Mouse (Mus musculus): Measurements from ENCODE around the gene Gng4. TPM values are rescaled to one million over a fixed set of nuclear protein-coding genes. Genes with fewer than 3 reads are reported as not detected.
"Not testable (repeated sequence)": the region's sequence is repeated elsewhere in the genome, so short reads cannot be mapped to it uniquely, and the experiment has no call there.

Gng4 gene
- polyA plus RNA-seq, 1 experiment = 0.44 TPM

DNA sequence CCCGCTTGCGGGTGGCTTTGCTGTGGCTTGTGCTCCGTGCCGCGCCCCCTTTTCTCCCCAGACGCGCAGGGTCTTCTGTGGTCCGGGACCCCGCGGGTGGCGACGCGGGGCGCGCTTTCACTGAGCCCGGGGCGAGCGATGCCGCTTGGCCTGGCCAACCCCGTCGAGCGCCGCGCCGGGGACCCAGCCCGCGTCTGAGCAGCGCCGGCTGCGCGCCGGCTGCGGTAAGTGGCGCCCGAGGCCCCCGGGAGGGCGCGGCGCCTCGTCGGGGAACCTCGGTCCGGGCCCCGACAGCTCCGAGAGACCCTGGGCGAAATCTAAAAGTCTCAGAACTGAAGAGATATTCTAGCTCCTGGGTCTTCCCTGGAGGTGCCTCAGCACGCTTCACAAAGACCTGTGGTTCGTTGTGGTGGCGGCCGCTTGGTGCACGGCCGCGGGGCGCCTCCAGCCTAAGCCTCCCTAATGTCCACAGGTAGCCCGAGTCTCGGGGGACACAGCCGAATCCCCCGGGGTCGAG is 619 bp downstream of the Gng4 start:
- TF ChIP-seq CTCF (IDR thresholded peaks at IDR 0.05; ENCODE audit: borderline replicate concordance, insufficient read depth, low read length) (no peak), POLR2A (IDR thresholded peaks at IDR 0.05; ENCODE audit: low read depth, low read length) (no peak)
- Histone ChIP-seq H3K27ac (ENCODE audit: insufficient read depth, low read length) (no peak overlapping the region), H3K4me3 (ENCODE audit: insufficient read depth, low read length) (peak overlapping the region; percentile 50), H3K4me1 (ENCODE audit: control insufficient read depth, insufficient read depth, low read length) (no peaks in the 10 kb centered on the region)

DNA sequence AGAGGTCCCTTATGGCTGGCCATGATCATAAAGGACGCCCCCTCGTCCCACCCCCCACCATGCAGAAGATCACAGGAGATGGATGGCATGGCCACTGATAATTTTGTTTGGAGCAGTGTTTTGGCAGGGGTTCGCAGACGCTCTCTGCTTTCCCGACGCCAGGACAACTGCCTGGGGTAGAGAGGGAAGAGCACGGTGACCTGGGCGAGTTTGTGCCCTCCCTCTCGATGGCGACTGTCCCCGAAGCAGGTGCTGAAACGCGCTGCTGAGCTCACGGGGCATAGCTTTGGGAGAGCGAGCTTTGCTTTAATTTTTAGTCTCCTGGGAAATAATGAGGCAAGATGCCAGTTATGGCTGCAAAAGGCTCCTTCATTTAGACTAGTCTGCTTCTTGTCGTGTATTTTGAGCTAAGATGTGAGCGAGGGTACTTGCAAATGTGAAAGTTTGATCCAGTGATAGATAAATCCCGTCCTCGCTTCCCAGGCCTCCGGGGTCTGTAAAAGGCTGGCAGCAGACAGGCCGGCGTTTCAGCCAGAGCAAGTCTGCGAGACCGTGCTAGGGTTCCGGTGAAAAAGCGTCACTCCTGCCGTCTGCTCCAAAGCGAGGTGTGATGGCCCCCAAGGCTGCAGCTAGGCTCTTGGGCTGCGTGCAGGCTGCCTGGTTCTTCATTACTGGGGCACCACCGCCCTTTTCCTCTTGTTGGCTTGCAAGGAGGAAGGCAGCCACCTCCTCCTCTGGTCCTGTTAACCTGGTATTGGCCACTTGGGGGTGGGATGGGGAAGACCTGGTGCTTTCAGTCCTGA is 1.3 kb downstream of the Gng4 start:
- H3K27ac ChIP-seq (ENCODE audit: insufficient read depth, low read length) = no peak overlapping the region
- peak overlapping the region; percentile 50 for H3K4me3 ChIP-seq (ENCODE audit: insufficient read depth, low read length)

DNA sequence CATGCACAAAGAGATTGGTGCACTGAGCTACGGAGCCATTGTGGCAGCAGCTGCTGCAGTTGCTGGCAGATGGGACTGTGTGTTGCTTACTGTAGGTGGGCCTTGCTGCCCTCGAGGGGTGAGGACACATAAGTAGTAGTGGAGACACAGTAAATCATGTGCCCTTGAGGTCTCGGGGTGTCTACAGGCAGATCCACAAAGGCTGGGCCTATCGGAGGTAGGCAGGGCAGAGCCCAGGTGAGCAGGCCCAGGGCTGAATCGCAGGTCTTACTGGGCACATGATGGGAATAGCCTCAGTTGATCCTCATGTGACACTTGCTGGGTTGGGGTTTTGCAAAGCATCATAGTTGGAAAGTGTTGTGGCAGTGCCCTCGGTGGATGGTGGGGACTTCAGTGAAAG is 3.1 kb downstream of the Gng4 start:
- TF ChIP-seq CTCF (IDR thresholded peaks at IDR 0.05; ENCODE audit: borderline replicate concordance, insufficient read depth, low read length) (no peak), POLR2A (IDR thresholded peaks at IDR 0.05; ENCODE audit: low read depth, low read length) (no peak)
- Histone ChIP-seq H3K4me1 (ENCODE audit: control insufficient read depth, insufficient read depth, low read length) (no peaks in the 10 kb centered on the region), H3K4me3 (ENCODE audit: insufficient read depth, low read length) (no peak overlapping the region)

More for the DNA sequence above, 1.3 kb downstream of the Gng4 start:
- TF ChIP-seq POLR2A (IDR thresholded peaks at IDR 0.05; ENCODE audit: low read depth, low read length) = no peak
- H3K4me1 ChIP-seq (ENCODE audit: control insufficient read depth, insufficient read depth, low read length) = no peaks in the 10 kb centered on the region

DNA sequence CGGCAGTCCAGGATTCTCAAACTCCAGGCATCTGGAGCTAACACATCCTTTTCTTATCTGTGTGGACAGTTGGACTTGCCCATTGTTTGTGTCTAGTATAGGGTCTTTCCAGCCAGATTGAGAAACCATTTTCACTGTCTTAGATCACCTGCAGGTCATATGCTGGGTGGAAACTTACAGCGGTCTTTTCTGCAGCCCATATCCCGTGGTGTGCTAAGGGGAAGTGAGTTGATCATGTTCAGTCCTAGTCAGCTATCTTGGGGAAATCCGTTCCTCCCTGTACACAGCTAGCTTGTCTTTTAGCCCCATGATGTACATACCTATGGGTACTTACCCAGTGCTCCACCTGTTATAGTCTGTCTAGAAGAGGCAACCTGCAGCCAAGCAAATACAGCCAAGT is 4.2 kb downstream of the Gng4 start:
- no peaks in the 10 kb centered on the region for H3K4me1 ChIP-seq (ENCODE audit: control insufficient read depth, insufficient read depth, low read length)
- no peak overlapping the region for H3K4me3 ChIP-seq (ENCODE audit: insufficient read depth, low read length)
- H3K27ac ChIP-seq (ENCODE audit: insufficient read depth, low read length) = no peak overlapping the region
- TF ChIP-seq CTCF (IDR thresholded peaks at IDR 0.05; ENCODE audit: borderline replicate concordance, insufficient read depth, low read length) = no peak
- TF ChIP-seq POLR2A (IDR thresholded peaks at IDR 0.05; ENCODE audit: low read depth, low read length) = no peak

More for the DNA sequence above, 3.1 kb downstream of the Gng4 start:
- no peak overlapping the region for H3K27ac ChIP-seq (ENCODE audit: insufficient read depth, low read length)

DNA sequence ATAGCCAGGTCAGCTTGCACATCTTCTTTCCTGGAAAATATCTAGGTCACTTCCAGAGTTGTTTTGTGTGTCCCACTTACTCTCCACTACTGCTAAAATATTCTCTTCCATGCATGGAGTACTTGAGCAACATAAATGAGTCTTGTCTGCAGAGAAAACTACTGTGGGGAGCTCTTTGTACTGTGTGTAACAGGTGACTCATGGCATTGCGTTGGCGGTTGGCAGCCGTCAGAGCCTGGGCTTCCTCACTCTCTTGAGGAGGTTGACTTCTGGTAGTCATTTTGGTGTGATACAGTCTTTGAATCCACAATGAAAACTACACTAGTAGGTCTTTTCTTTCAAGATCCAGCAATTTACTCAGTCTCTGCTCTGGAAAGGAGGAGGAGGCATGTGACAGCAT is 8.1 kb downstream of the Gng4 start:
- H3K4me1 ChIP-seq (ENCODE audit: control insufficient read depth, insufficient read depth, low read length) = no peaks in the 10 kb centered on the region
- no peak overlapping the region for H3K27ac ChIP-seq (ENCODE audit: insufficient read depth, low read length)
- H3K4me3 ChIP-seq (ENCODE audit: insufficient read depth, low read length) = no peak overlapping the region
- TF ChIP-seq POLR2A (IDR thresholded peaks at IDR 0.05; ENCODE audit: low read depth, low read length) (no peak), CTCF (IDR thresholded peaks at IDR 0.05; ENCODE audit: borderline replicate concordance, insufficient read depth, low read length) (no peak)

DNA sequence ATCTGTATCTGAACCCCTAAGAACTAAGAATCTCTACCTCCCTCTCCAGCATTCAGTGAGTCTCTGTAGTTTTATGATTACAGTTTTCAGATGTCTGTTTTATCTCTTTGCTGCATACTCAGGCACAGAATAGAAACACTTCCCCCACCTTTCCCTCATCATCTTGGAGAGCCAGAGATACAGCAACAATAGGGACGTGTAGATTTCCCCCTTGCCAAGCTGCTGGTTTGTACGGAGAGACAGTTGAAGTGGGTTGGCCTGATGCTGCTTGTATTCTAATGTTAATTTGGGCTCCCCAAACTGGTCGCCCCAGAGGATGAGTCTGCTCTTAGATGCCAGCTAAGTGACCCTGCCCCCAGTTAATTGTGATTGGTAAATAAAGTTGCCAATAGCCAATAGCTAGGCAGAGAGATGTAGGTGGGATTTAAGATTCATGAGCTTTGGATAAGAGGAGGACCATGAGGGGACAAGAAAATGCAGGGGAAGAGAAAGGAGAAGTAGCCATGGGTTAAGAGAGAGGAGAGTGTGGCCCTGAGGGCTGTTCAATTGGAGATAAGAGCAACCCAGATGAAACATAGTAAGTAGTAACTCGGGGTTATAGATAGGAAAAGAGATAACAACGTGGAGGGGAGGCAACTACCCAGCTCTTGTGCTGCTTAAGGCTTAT is 11.4 kb downstream of the Gng4 start:
- H3K4me3 ChIP-seq (ENCODE audit: insufficient read depth, low read length) = no peak overlapping the region
- TF ChIP-seq CTCF (IDR thresholded peaks at IDR 0.05; ENCODE audit: borderline replicate concordance, insufficient read depth, low read length) (no peak), POLR2A (IDR thresholded peaks at IDR 0.05; ENCODE audit: low read depth, low read length) (no peak)
- no peak overlapping the region for H3K27ac ChIP-seq (ENCODE audit: insufficient read depth, low read length)
- no peaks in the 10 kb centered on the region for H3K4me1 ChIP-seq (ENCODE audit: control insufficient read depth, insufficient read depth, low read length)

DNA sequence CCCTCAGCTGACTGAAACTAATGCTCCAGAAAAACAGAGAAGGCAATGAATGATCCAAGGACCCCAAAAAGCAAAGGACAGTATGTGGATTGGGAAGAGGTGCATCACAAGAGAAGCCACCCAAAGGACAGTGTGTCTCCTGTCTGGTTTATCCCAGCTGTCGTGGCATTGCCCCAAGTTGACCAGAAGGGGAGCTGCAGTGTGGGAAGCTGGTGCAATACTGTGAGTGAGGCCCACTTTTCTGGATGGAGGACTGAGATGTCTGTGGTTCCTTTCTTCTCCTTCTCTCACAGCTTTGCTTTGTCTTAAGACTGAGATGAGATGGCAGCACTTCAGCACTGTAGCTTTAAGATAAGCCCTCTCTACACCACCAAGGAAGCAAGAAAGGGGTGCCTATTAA is 12.2 kb downstream of the Gng4 start:
- Histone ChIP-seq H3K4me1 (ENCODE audit: control insufficient read depth, insufficient read depth, low read length) (no peaks in the 10 kb centered on the region), H3K4me3 (ENCODE audit: insufficient read depth, low read length) (no peak overlapping the region), H3K27ac (ENCODE audit: insufficient read depth, low read length) (no peak overlapping the region)
- TF ChIP-seq POLR2A (IDR thresholded peaks at IDR 0.05; ENCODE audit: low read depth, low read length) (no peak), CTCF (IDR thresholded peaks at IDR 0.05; ENCODE audit: borderline replicate concordance, insufficient read depth, low read length) (no peak)

DNA sequence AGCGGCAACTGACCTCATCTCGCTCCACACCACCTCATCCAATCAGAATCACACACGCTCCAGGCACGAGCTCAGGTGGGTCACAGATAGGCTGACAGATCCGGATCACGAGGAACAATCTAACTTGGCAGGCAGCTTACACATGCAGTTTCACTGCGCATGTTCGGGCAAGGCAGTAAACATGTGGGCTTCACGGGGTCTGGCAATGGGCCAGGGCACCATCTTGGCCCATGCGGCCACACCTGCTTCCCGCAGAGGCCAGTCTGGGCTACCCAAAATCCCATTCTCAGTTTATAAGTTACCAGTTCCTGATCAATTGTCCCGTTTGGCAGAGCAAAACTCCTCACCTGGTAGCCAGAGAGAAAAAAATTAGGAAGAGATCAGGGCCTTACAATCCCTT is 14.0 kb downstream of the Gng4 start:
- not testable (repeated sequence) for H3K27ac ChIP-seq (ENCODE audit: insufficient read depth, low read length); H3K4me1 ChIP-seq (ENCODE audit: control insufficient read depth, insufficient read depth, low read length); H3K4me3 ChIP-seq (ENCODE audit: insufficient read depth, low read length)

DNA sequence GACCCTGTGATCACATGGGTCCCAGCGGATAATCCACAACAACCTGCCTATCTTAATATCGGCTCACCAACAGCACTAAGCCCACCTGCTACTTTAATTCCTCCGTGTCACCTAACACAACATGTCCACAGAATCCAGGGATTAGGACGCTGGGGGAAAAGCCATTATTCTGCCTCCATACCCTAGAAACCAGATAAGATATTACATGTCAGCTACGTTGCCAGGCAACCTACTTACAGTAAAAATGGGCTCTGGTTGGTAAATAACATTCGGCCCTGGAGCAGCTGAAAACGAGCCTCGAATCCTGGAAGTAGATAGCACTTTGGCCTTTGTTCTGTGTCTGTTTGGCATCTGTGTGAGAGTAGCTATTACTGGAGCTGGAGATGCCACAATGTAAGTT is 14.9 kb downstream of the Gng4 start:
- TF ChIP-seq CTCF (IDR thresholded peaks at IDR 0.05; ENCODE audit: borderline replicate concordance, insufficient read depth, low read length) = no peak
- TF ChIP-seq POLR2A (IDR thresholded peaks at IDR 0.05; ENCODE audit: low read depth, low read length) = no peak
- no peak overlapping the region for H3K27ac ChIP-seq (ENCODE audit: insufficient read depth, low read length)
- H3K4me1 ChIP-seq (ENCODE audit: control insufficient read depth, insufficient read depth, low read length) = no peaks in the 10 kb centered on the region
- no peak overlapping the region for H3K4me3 ChIP-seq (ENCODE audit: insufficient read depth, low read length)

Data from embryonic fibroblast, embryonic 13.5 days (primary cell).